Mouse (Mus musculus) myocyte (in vitro differentiated cells): ENCODE measurements around the gene Zw10.

Source experiments
- CEBPB ChIP-seq: IDR thresholded peaks from 2 replicates; pipeline ENCODE4 v1.6.1; 2011; ENCODE audit warnings: mild to moderate bottlenecking, moderate library complexity; ENCODE audit not compliant: poor library complexity, insufficient read depth, severe bottlenecking
- MYOD1 ChIP-seq, 3 experiments: IDR thresholded peaks; one replicate each; pipeline ENCODE4 v1.6.1; 2011; ENCODE audit warnings: control low read depth in 2 of 3, low read depth in 2 of 3, mild to moderate bottlenecking in 2 of 3, moderate library complexity in 1 of 3; ENCODE audit not compliant: insufficient read length in 2 of 3, control insufficient read depth in 1 of 3
- MYOG ChIP-seq, 3 experiments: IDR thresholded peaks; one replicate each; pipeline ENCODE4 v1.6.1; 2011; ENCODE audit warnings: control low read depth in 2 of 3, low read depth in 2 of 3, mild to moderate bottlenecking in 2 of 3; ENCODE audit not compliant: insufficient read length in 2 of 3, control insufficient read depth in 1 of 3, insufficient read depth in 1 of 3
- POLR2A ChIP-seq: IDR thresholded peaks from one replicate; pipeline ENCODE4 v1.6.1; 2011; ENCODE audit warnings: low read depth, mild to moderate bottlenecking, control low read depth, moderate library complexity; ENCODE audit not compliant: insufficient read length
- POLR2AphosphoS2 ChIP-seq: IDR thresholded peaks from one replicate; pipeline ENCODE4 v1.6.1; 2011; ENCODE audit warnings: low read depth, control low read depth; ENCODE audit not compliant: insufficient read length
- SRF ChIP-seq: IDR thresholded peaks from one replicate; pipeline ENCODE4 v1.6.1; 2011; ENCODE audit warnings: low read depth; ENCODE audit not compliant: control insufficient read depth, insufficient read length
- USF1 ChIP-seq: IDR thresholded peaks from one replicate; pipeline ENCODE4 v1.6.1; 2011; ENCODE audit warnings: low read depth, mild to moderate bottlenecking, control low read depth, moderate library complexity

DNA sequence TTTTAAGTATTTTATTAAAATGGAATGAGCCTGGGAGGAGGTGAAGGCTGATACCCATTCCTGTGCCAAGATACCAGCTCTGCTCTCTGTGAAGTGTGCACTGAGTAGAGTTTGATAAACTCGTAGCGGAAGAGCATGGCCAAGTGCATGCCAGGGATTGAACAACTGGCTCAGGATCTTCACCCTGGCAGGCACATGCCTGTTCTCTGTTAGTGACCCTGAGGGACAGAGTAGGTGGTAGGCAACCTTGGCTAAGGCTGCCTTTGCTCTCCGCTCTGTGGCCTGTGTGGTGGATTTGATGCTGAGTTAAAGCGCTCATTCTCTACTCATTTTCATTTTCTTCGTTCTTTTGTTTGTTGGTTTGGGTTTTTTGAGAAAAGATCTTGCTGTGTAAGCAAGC is 34.1 kb upstream of the Zw10 start:
- no peak for TF ChIP-seq CEBPB
- TF ChIP-seq POLR2A, result no peak
- no peak for TF ChIP-seq MYOD1 (IDR thresholded peaks at IDR 0.05; ENCODE audit: control insufficient read depth in 1 of 3, insufficient read length in 2 of 3, low read depth in 2 of 3)
- TF ChIP-seq SRF, result no peak
- no peak for TF ChIP-seq USF1
- TF ChIP-seq MYOG (IDR thresholded peaks at IDR 0.05; ENCODE audit: control insufficient read depth in 1 of 3, insufficient read depth in 1 of 3, insufficient read length in 2 of 3, low read depth in 2 of 3), result no peak
- no peak for TF ChIP-seq POLR2AphosphoS2
